Mouse (Mus musculus) forebrain, embryonic 14.5 days (tissue): ENCODE data around the gene Ugt1a10. TPM values are rescaled to one million over a fixed set of nuclear protein-coding genes. Genes with fewer than 3 reads are reported as not detected.

Experiments
- ATAC-seq: fragments of 200-750 bp; cut with Nextera tagmentation; 2 replicates; pipeline ENCODE4 v1.8.0; 2017; ENCODE audit warnings: mild to moderate bottlenecking, moderate library complexity
- DNase-seq: peaks from one replicate; pipeline ENCODE4 v3.0.0-alpha.2; 2015; ENCODE audit warnings: low spot score
- H3K27ac ChIP-seq: fragments of 300-500 bp; sonication (generic); 2 replicates; pipeline ENCODE4 v1.5.1; 2014; ENCODE audit warnings: low read depth, mild to moderate bottlenecking, control low read depth, low read length, moderate library complexity
- H3K27me3 ChIP-seq: fragments of 300-500 bp; sonication (generic); replicated peaks from 2 replicates; pipeline ENCODE4 v1.6.1; 2014; ENCODE audit warnings: low read length, control low read depth, mixed read lengths; ENCODE audit not compliant: control insufficient read depth, insufficient read depth
- H3K36me3 ChIP-seq: fragments of 300-500 bp; sonication (generic); 2 replicates; pipeline ENCODE4 v1.6.1; 2014; ENCODE audit warnings: low read length, control low read depth; ENCODE audit not compliant: control insufficient read depth, insufficient read depth
- H3K4me1 ChIP-seq: fragments of 300-500 bp; sonication (generic); 2 replicates; pipeline ENCODE4 v1.6.1; 2014; ENCODE audit warnings: antibody characterized with exemption, low read length, control low read depth; ENCODE audit not compliant: control insufficient read depth, insufficient read depth
- H3K4me2 ChIP-seq: fragments of 300-500 bp; sonication (generic); 2 replicates; pipeline ENCODE4 v1.6.1; 2014; ENCODE audit warnings: mild to moderate bottlenecking, control low read depth, low read length
- H3K4me3 ChIP-seq: fragments of 300-500 bp; sonication (generic); 2 replicates; pipeline ENCODE4 v1.5.1; 2014; ENCODE audit warnings: low read depth, low read length, control low read depth
- H3K9ac ChIP-seq: fragments of 300-500 bp; sonication (generic); 2 replicates; pipeline ENCODE4 v1.6.1; 2014; ENCODE audit warnings: mild to moderate bottlenecking, low read length, control low read depth, moderate library complexity
- H3K9me3 ChIP-seq: fragments of 300-500 bp; sonication (generic); replicated peaks from 2 replicates; pipeline ENCODE4 v1.6.1; 2016; ENCODE audit warnings: low read length, control low read depth, mixed read lengths; ENCODE audit not compliant: control insufficient read depth
- WGBS: fragments of 180-500 bp; shearing (Covaris S2); extraction: QIAGEN DNeasy Blood & Tissue Kit; methylation state at CpG from one replicate; pipeline ENCODE4 v1.1.7; 2014; 5-methylcytosine and 5-hydroxymethylcytosine counted together
- polyA plus RNA-seq: library from polyadenylated mRNA; unstranded; fragments of >200 nt; fragmentation: Nextera tagmentation; extraction: Ambion mirVana; gene quantifications from 2 replicates; pipeline ENCODE4 v1.2.1, GENCODE M21; 2014

Gene Ugt1a10
- polyA plus RNA-seq, 1 experiment from 2014 or later: not detected

- no peak overlapping the region for H3K27ac ChIP-seq
- H3K9me3 ChIP-seq: no peaks in the 10 kb centered on the region
- no peaks in the 10 kb centered on the region for H3K36me3 ChIP-seq
- no peak for DNase-seq
- ATAC-seq: no peak
- no peak overlapping the region for H3K4me3 ChIP-seq
- no peaks in the 10 kb centered on the region for H3K4me1 ChIP-seq
- WGBS: 58% methylated on average over 3 of the region's 3 CpGs
- H3K9ac ChIP-seq: no peak overlapping the region
- no peak overlapping the region for H3K4me2 ChIP-seq
- H3K27me3 ChIP-seq: no peaks in the 10 kb centered on the region
These were observed 136.9 kb downstream of the Ugt1a10 start for GRCm38 (mm10) chr1:88192136-88192535.

GRCm38 (mm10) chr1:88195687-88196086 lies 140.5 kb downstream of the Ugt1a10 start:
- 83% methylated on average over 1 of the region's 1 CpGs for WGBS

GRCm38 (mm10) chr1:88197443-88197842 lies 142.3 kb downstream of the Ugt1a10 start:
- Histone ChIP-seq H3K36me3 (no peaks in the 10 kb centered on the region), H3K27me3 (no peaks in the 10 kb centered on the region), H3K4me2 (no peak overlapping the region), H3K4me3 (no peak overlapping the region), H3K9me3 (no peaks in the 10 kb centered on the region), H3K4me1 (no peaks in the 10 kb centered on the region), H3K27ac (no peak overlapping the region), H3K9ac (no peak overlapping the region)
- no peak for ATAC-seq
- WGBS: 80% methylated on average over 3 of the region's 3 CpGs
- no peak for DNase-seq

More at GRCm38 (mm10) chr1:88195687-88196086, 140.5 kb downstream of the Ugt1a10 start:
- DNase-seq: no peak
- Histone ChIP-seq H3K36me3 (no peaks in the 10 kb centered on the region), H3K27ac (no peak overlapping the region), H3K9ac (no peak overlapping the region), H3K4me2 (no peak overlapping the region), H3K9me3 (no peaks in the 10 kb centered on the region), H3K27me3 (no peaks in the 10 kb centered on the region), H3K4me3 (no peak overlapping the region), H3K4me1 (no peaks in the 10 kb centered on the region)
- no peak for ATAC-seq

GRCm38 (mm10) chr1:88199996-88200395 lies 144.8 kb downstream of the Ugt1a10 start:
- DNase-seq (no peak), ATAC-seq (no peak)
- no peaks in the 10 kb centered on the region for H3K27me3 ChIP-seq
- no peak overlapping the region for H3K27ac ChIP-seq
- H3K4me1 ChIP-seq: no peaks in the 10 kb centered on the region
- no peak overlapping the region for H3K9ac ChIP-seq
- no peak overlapping the region for H3K4me2 ChIP-seq
- no peak overlapping the region for H3K4me3 ChIP-seq
- H3K36me3 ChIP-seq: no peaks in the 10 kb centered on the region
- 86% methylated on average over 2 of the region's 2 CpGs for WGBS
- peaks cover 7% of the 10 kb centered on the region; the same call in 1 of the 2 replicates for H3K9me3 ChIP-seq

- ATAC-seq (no peak), DNase-seq (no peak)
- H3K4me3 ChIP-seq: no peak within 1 kb of the TSS
- peaks cover 7% of the 10 kb centered on the region; the same call in 1 of the 2 replicates for H3K9me3 ChIP-seq
- H3K27me3 ChIP-seq: no peaks in the 10 kb centered on the region
- 85% methylated on average over 7 of the region's 7 CpGs for WGBS
- no peaks in the 10 kb centered on the region for H3K36me3 ChIP-seq
- no peaks in the 10 kb centered on the region for H3K4me1 ChIP-seq
- H3K9ac ChIP-seq: no peak within 1 kb of the TSS
- H3K4me2 ChIP-seq: no peak within 1 kb of the TSS
- no peak within 1 kb of the TSS for H3K27ac ChIP-seq
These were observed 145.3 kb downstream of the Ugt1a10 start, which contains the start of gene Ugt1a2 for GRCm38 (mm10) chr1:88200456-88200855. Ugt1a2 (plus strand) TSS chr1:88200601.

GRCm38 (mm10) chr1:88205294-88205922 lies 150.2 kb downstream of the Ugt1a10 start, which contains the start of gene Dnajb3:
Dnajb3 (minus strand) TSS chr1:88205782.
- H3K27me3 ChIP-seq: no peaks in the 10 kb centered on the region
- peak within 1 kb of the TSS; percentile 35 for H3K4me3 ChIP-seq
- DNase-seq: peak; percentile 95
- H3K9ac ChIP-seq: peak within 1 kb of the TSS; percentile 70
- peak; percentile 100 for ATAC-seq
- H3K4me2 ChIP-seq: peak within 1 kb of the TSS; percentile 59
- H3K27ac ChIP-seq: peak within 1 kb of the TSS; percentile 10; the same call in 1 of the 2 replicates
- peaks cover 9% of the 10 kb centered on the region; the same call in 1 of the 2 replicates for H3K9me3 ChIP-seq
- H3K4me1 ChIP-seq: no peaks in the 10 kb centered on the region
- no peaks in the 10 kb centered on the region for H3K36me3 ChIP-seq
- WGBS: 7% methylated on average over 62 of the region's 62 CpGs

GRCm38 (mm10) chr1:88206843-88207479 lies 151.8 kb downstream of the Ugt1a10 start:
- Histone ChIP-seq H3K9ac (no peak overlapping the region), H3K9me3 (peaks cover 16% of the 10 kb centered on the region), H3K27me3 (no peaks in the 10 kb centered on the region), H3K4me3 (no peak overlapping the region), H3K4me2 (no peak overlapping the region), H3K27ac (no peak overlapping the region), H3K36me3 (no peaks in the 10 kb centered on the region), H3K4me1 (no peaks in the 10 kb centered on the region)
- DNase-seq (no peak), ATAC-seq (no peak)
- 89% methylated on average over 2 of the region's 2 CpGs for WGBS

- Histone ChIP-seq H3K9me3 (peaks cover 51% of the 10 kb centered on the region), H3K4me1 (no peaks in the 10 kb centered on the region), H3K4me3 (no peak within 1 kb of the TSS), H3K4me2 (no peak within 1 kb of the TSS), H3K27ac (no peak within 1 kb of the TSS), H3K27me3 (no peaks in the 10 kb centered on the region), H3K9ac (no peak within 1 kb of the TSS), H3K36me3 (no peaks in the 10 kb centered on the region)
- DNase-seq (peak; percentile 10), ATAC-seq (no peak)
- WGBS: 68% methylated on average over 8 of the region's 8 CpGs
These were observed 156.6 kb downstream of the Ugt1a10 start, which contains the start of gene Ugt1a1 for GRCm38 (mm10) chr1:88211812-88212211. Ugt1a1 (plus strand) TSS chr1:88211959.
